Mouse (Mus musculus) C2C12 (cell line): ENCODE results near the gene Dpysl5.

Experiments
- CEBPB ChIP-seq: IDR thresholded peaks from one replicate; pipeline ENCODE4 v1.6.1; 2011; ENCODE audit warnings: low read depth, mild to moderate bottlenecking, control low read depth, moderate library complexity
- CTCF ChIP-seq: IDR thresholded peaks from one replicate; pipeline ENCODE4 v1.5.1; 2011; ENCODE audit not compliant: control insufficient read depth, insufficient read depth, insufficient read length
- MAX ChIP-seq: IDR thresholded peaks from one replicate; pipeline ENCODE4 v1.6.1; 2011; ENCODE audit warnings: mild to moderate bottlenecking, control low read depth
- USF1 ChIP-seq: IDR thresholded peaks from one replicate; pipeline ENCODE4 v1.6.1; 2011; ENCODE audit warnings: low read depth, mild to moderate bottlenecking, control low read depth, moderate library complexity

DNA sequence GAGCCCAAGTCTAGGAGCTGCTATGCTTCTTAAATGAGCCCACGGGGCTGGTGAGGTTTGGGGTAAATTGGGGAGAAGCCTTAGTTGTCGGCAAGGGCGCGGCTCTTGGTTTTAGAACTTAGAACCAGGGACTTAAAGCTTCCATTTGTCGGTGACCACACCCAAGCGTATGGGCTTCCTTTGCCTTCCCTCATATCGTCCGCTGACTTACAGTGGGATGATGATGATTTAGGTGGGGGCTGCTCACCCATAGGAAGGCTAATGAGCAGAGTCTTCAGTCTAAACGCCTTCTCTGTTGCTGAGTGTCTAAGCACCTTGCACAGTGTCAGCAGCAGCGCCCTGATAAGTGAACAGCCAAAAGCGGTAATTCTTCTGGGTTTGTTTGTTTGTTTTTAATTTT lies 2.3 kb downstream of the Dpysl5 start:
- TF ChIP-seq MAX (no peak), CTCF (no peak), CEBPB (no peak), USF1 (no peak)
